Mouse (Mus musculus) olfactory bulb, adult 2 months (tissue): ENCODE data around the gene Chl1. TPM values are rescaled to one million over a fixed set of nuclear protein-coding genes. Genes with fewer than 3 reads are reported as not detected.

Experiments
- H3K27ac ChIP-seq: fragments of 200-500 bp; 2 replicates; pipeline ENCODE4 v1.5.1; 2012; ENCODE audit warnings: low read depth, low read length; ENCODE audit not compliant: insufficient read depth
- H3K4me1 ChIP-seq: fragments of 200-500 bp; 2 replicates; pipeline ENCODE4 v1.6.1; 2012; ENCODE audit warnings: low read length; ENCODE audit not compliant: control insufficient read depth, insufficient read depth
- H3K4me3 ChIP-seq: fragments of 200-500 bp; 2 replicates; pipeline ENCODE4 v1.5.1; 2012; ENCODE audit warnings: mild to moderate bottlenecking, low read depth, low read length, moderate library complexity; ENCODE audit not compliant: insufficient read depth
- CTCF ChIP-seq: fragments of 200-500 bp; IDR thresholded peaks from 2 replicates; pipeline ENCODE4 v1.5.1; 2012; ENCODE audit warnings: low read depth, mild to moderate bottlenecking, low read length, moderate library complexity; ENCODE audit not compliant: insufficient read depth
- POLR2A ChIP-seq: fragments of 200-500 bp; IDR thresholded peaks from 2 replicates; pipeline ENCODE4 v1.6.1; 2012; ENCODE audit warnings: mild to moderate bottlenecking, low read depth, low read length, moderate library complexity; ENCODE audit not compliant: insufficient read depth
- WGBS: fragments of 180-500 bp; shearing (Covaris S2); methylation state at CpG from one replicate; pipeline ENCODE4 v1.1.7; 2018; 5-methylcytosine and 5-hydroxymethylcytosine counted together
- polyA plus RNA-seq: library from polyadenylated mRNA; stranded (reverse); fragments of >200 nt; gene quantifications from 2 replicates; pipeline ENCODE4 v1.2.4, GENCODE M21; 2012; ENCODE audit warnings: low replicate concordance; ENCODE audit not compliant: missing spikeins, insufficient read depth, insufficient read length

Gene Chl1
- not detected in 2 replicates for polyA plus RNA-seq

- Histone ChIP-seq H3K4me1 (peaks cover 16% of the 10 kb centered on the region), H3K27ac (no peak within 1 kb of the TSS), H3K4me3 (peak within 1 kb of the TSS; percentile 24)
- TF ChIP-seq CTCF (no peak), POLR2A (no peak)
- WGBS, result 7% methylated on average over 25 of the region's 25 CpGs
Observed at GRCm38 (mm10) chr6:103510392-103511289, at the start of gene Chl1. Chl1 (plus strand) TSS chr6:103510586.

- WGBS, result 71% methylated on average over 5 of the region's 5 CpGs
- Histone ChIP-seq H3K4me1 (no peaks in the 10 kb centered on the region), H3K4me3 (no peak overlapping the region), H3K27ac (no peak overlapping the region)
- TF ChIP-seq CTCF, result no peak
- TF ChIP-seq POLR2A, result no peak
Observed at GRCm38 (mm10) chr6:103465479-103466080, 44.8 kb upstream of the Chl1 start.

- Histone ChIP-seq H3K27ac (no peak overlapping the region), H3K4me3 (no peak overlapping the region), H3K4me1 (no peaks in the 10 kb centered on the region)
- TF ChIP-seq POLR2A (no peak), CTCF (no peak)
- WGBS, result 80% methylated on average over 5 of the region's 5 CpGs
Observed at GRCm38 (mm10) chr6:103473316-103473715, 37.1 kb upstream of the Chl1 start.

- H3K27ac ChIP-seq, result no peak overlapping the region
- no peak overlapping the region for H3K4me3 ChIP-seq
- no peaks in the 10 kb centered on the region for H3K4me1 ChIP-seq
- 95% methylated on average over 1 of the region's 1 CpGs for WGBS
- TF ChIP-seq POLR2A (no peak), CTCF (no peak)
Observed at GRCm38 (mm10) chr6:103487199-103487598, 23.2 kb upstream of the Chl1 start.

GRCm38 (mm10) chr6:103498404-103498803 is 12.0 kb upstream of the Chl1 start:
- 91% methylated on average over 4 of the region's 4 CpGs for WGBS
- H3K4me1 ChIP-seq, result no peaks in the 10 kb centered on the region
- H3K27ac ChIP-seq, result no peak overlapping the region
- TF ChIP-seq CTCF, result no peak
- TF ChIP-seq POLR2A, result no peak
- no peak overlapping the region for H3K4me3 ChIP-seq

- WGBS, result 67% methylated on average over 3 of the region's 3 CpGs
- Histone ChIP-seq H3K4me1 (no peaks in the 10 kb centered on the region), H3K27ac (no peak overlapping the region), H3K4me3 (no peak overlapping the region)
- TF ChIP-seq POLR2A (no peak), CTCF (no peak)
Observed at GRCm38 (mm10) chr6:103504065-103504464, 6.3 kb upstream of the Chl1 start.

GRCm38 (mm10) chr6:103507751-103508575 is 2.4 kb upstream of the Chl1 start:
- no peak for TF ChIP-seq CTCF
- no peak for TF ChIP-seq POLR2A
- Histone ChIP-seq H3K4me1 (peaks cover 16% of the 10 kb centered on the region), H3K4me3 (no peak overlapping the region), H3K27ac (no peak overlapping the region)
- 80% methylated on average over 3 of the region's 3 CpGs for WGBS

GRCm38 (mm10) chr6:103509596-103509995 is 790 bp upstream of the Chl1 start:
- Histone ChIP-seq H3K4me1 (peaks cover 16% of the 10 kb centered on the region), H3K27ac (no peak overlapping the region), H3K4me3 (no peak overlapping the region)
- TF ChIP-seq POLR2A (no peak), CTCF (no peak)
- WGBS, result 57% methylated on average over 4 of the region's 4 CpGs

GRCm38 (mm10) chr6:103511290-103511971 is 1.0 kb downstream of the Chl1 start:
- WGBS, result 6% methylated on average over 18 of the region's 18 CpGs
- H3K27ac ChIP-seq, result no peak overlapping the region
- H3K4me1 ChIP-seq, result peaks cover 16% of the 10 kb centered on the region
- peak overlapping the region; percentile 38 for H3K4me3 ChIP-seq
- no peak for TF ChIP-seq CTCF
- no peak for TF ChIP-seq POLR2A
